Comparison of ENCODE assay signal across 19 mouse cellular contexts in genomic region chr14:117990203-117990602, GRCm38 (mm10).
"Had no signal": no experiment of that assay in that cellular context is flagged by ENCODE, and none has a peak within 500 bp of the region (broad histone marks: within the 10 kb centered on the region; RNA-seq: fewer than 3 reads in every experiment).

No protein-coding gene starts in this region.

- H3K36me3 ChIP-seq: midbrain, embryonic 10.5 days; midbrain, embryonic 12.5 days; neural tube, embryonic 13.5 days; neural tube, embryonic 15.5 days had no signal

- H3K27me3 ChIP-seq: midbrain, embryonic 12.5 days; neural tube, embryonic 13.5 days; neural tube, embryonic 15.5 days had no signal

- ATAC-seq: midbrain, embryonic 16.5 days had no signal

- H3K4me1 ChIP-seq: midbrain, embryonic 12.5 days; neural tube, embryonic 13.5 days; neural tube, embryonic 15.5 days had no signal

- DNase-seq: lung, adult 18-20 months; lung, embryonic 14.5 days; lung, postnatal 10 days; lung, postnatal 4 days; midbrain, embryonic 14.5 days; right cerebral cortex, adult 18-20 months; right cerebral cortex, postnatal 25 days; right cerebral cortex, postnatal 4 days; spleen, adult 18-20 months; thymus, adult 18-20 months; thymus, postnatal 25 days; thymus, postnatal 4 days had no signal

- H3K9me3 ChIP-seq: midbrain, embryonic 10.5 days; midbrain, embryonic 12.5 days; neural tube, embryonic 13.5 days; neural tube, embryonic 15.5 days had no signal

- H3K4me3 ChIP-seq: midbrain, embryonic 10.5 days; midbrain, embryonic 12.5 days; myocyte; neural tube, embryonic 13.5 days; neural tube, embryonic 15.5 days had no signal

- H3K27ac ChIP-seq: liver, embryonic 14.5 days; midbrain, embryonic 10.5 days; midbrain, embryonic 12.5 days; neural tube, embryonic 13.5 days; neural tube, embryonic 15.5 days had no signal
